Mouse (Mus musculus) limb, embryonic 10.5 days (tissue): Measurements from ENCODE around the gene 1700057G04Rik. TPM values are rescaled to one million over a fixed set of nuclear protein-coding genes. Genes with fewer than 3 reads are reported as not detected.

Source experiments
- DNase-seq: peaks from one replicate; pipeline ENCODE4 v3.0.0-alpha.2; 2017; ENCODE audit warnings: low spot score
- H3K27ac ChIP-seq: fragments of 300-500 bp; sonication (generic); 2 replicates; pipeline ENCODE4 v1.5.1; 2016; ENCODE audit warnings: mild to moderate bottlenecking
- H3K27me3 ChIP-seq: fragments of 300-500 bp; sonication (generic); 2 replicates; pipeline ENCODE4 v1.6.1; 2016; ENCODE audit warnings: low read depth, mild to moderate bottlenecking; ENCODE audit not compliant: poor library complexity, severe bottlenecking
- H3K36me3 ChIP-seq: fragments of 300-500 bp; sonication (generic); 2 replicates; pipeline ENCODE4 v1.6.1; 2016; ENCODE audit warnings: mild to moderate bottlenecking, moderate library complexity
- H3K4me1 ChIP-seq: fragments of 300-500 bp; sonication (generic); 2 replicates; pipeline ENCODE4 v1.6.1; 2016
- H3K4me3 ChIP-seq: fragments of 300-500 bp; sonication (generic); 2 replicates; pipeline ENCODE4 v1.5.1; 2016; ENCODE audit warnings: mild to moderate bottlenecking, moderate library complexity
- H3K9me3 ChIP-seq: fragments of 300-500 bp; sonication (generic); replicated peaks from 2 replicates; pipeline ENCODE4 v1.6.1; 2016; ENCODE audit warnings: mild to moderate bottlenecking
- WGBS: fragments of 180-500 bp; shearing (Covaris S2); methylation state at CpG from one replicate; pipeline ENCODE4 v1.1.7; 2016; 5-methylcytosine and 5-hydroxymethylcytosine counted together
- microRNA-seq: library from miRNA; unstranded; fragments of <30 nt; microRNA quantifications from one replicate; pipeline ENCODE4, GENCODE M21; 2017
- polyA plus RNA-seq: library from polyadenylated mRNA; unstranded; fragments of >200 nt; fragmentation: Nextera tagmentation; extraction: Ambion mirVana; gene quantifications from 2 replicates; pipeline ENCODE4 v1.2.1, GENCODE M21; 2016

Gene 1700057G04Rik
- polyA plus RNA-seq, 1 experiment from 2014 or later = not detected

- 42% methylated on average over 1 of the region's 1 CpGs for WGBS
- DNase-seq = no peak
Measured at GRCm38 (mm10) chr9:92377967-92378366, 68.8 kb downstream of the 1700057G04Rik start.

DNA sequence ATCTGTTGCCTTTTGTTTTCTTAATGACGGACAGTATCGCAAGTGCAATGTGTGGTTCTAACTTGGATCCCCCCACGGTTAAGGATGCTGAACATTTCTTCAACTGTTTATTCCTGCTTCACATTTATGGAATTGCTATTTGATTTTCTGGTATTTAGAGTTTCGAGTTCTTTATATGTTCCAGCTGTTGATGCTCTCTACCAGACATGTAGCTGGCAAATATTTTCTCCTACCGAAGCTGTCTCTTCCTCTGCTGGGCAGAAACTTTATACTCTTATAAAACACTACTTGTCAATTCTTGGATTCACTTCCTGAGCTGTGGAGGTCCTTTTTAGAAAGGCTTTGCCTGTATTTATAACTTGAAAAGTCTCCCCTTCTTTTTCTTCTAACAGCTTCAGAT lies 70.1 kb downstream of the 1700057G04Rik start:
- H3K36me3 ChIP-seq = no peaks in the 10 kb centered on the region
- H3K4me1 ChIP-seq = peaks cover 23% of the 10 kb centered on the region
- 79% methylated on average over 5 of the region's 5 CpGs for WGBS
- H3K27ac ChIP-seq = no peak overlapping the region
- H3K9me3 ChIP-seq = no peaks in the 10 kb centered on the region
- H3K4me3 ChIP-seq = no peak overlapping the region
- no peaks in the 10 kb centered on the region for H3K27me3 ChIP-seq
- DNase-seq = no peak

More at GRCm38 (mm10) chr9:92377967-92378366, 68.8 kb downstream of the 1700057G04Rik start:
- Histone ChIP-seq H3K4me1 (peaks cover 31% of the 10 kb centered on the region), H3K27me3 (no peaks in the 10 kb centered on the region), H3K36me3 (no peaks in the 10 kb centered on the region), H3K4me3 (no peak overlapping the region), H3K9me3 (no peaks in the 10 kb centered on the region), H3K27ac (no peak overlapping the region)

- WGBS = 87% methylated on average over 3 of the region's 3 CpGs
Measured at GRCm38 (mm10) chr9:92383415-92383814, 74.2 kb downstream of the 1700057G04Rik start.

GRCm38 (mm10) chr9:92384401-92384800 lies 75.2 kb downstream of the 1700057G04Rik start:
- H3K4me3 ChIP-seq = no peak overlapping the region
- no peak for DNase-seq
- no peaks in the 10 kb centered on the region for H3K27me3 ChIP-seq
- no peaks in the 10 kb centered on the region for H3K9me3 ChIP-seq
- H3K4me1 ChIP-seq = no peaks in the 10 kb centered on the region
- WGBS = 74% methylated on average over 3 of the region's 3 CpGs
- H3K36me3 ChIP-seq = no peaks in the 10 kb centered on the region
- no peak overlapping the region for H3K27ac ChIP-seq

More at GRCm38 (mm10) chr9:92383415-92383814, 74.2 kb downstream of the 1700057G04Rik start:
- DNase-seq = no peak
- Histone ChIP-seq H3K9me3 (no peaks in the 10 kb centered on the region), H3K4me3 (no peak overlapping the region), H3K36me3 (no peaks in the 10 kb centered on the region), H3K4me1 (0 out of 2 replicates have a peak, but pooled peaks cover 2% of the 10 kb centered on the region), H3K27me3 (no peaks in the 10 kb centered on the region), H3K27ac (no peak overlapping the region)

DNA sequence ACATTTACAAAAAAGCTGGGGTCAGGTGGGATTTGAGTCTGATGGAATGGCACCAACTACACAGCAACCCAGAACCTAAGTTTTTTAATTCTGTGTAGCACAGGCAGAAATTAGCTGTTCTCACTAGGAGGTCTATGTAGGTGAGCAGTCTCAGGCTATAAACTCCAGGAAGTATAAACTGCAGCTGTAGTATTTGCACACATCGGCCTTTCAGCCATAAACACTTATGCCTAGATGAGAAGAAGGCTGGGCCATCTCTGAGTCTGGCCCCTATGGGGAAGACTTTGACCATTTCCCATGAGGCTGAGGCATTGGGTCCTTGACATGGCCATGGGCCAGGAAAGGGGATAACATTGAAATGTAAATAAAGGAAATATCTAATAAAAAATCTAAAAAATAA lies 76.7 kb downstream of the 1700057G04Rik start:
- 76% methylated on average over 1 of the region's 1 CpGs for WGBS
- no peak for DNase-seq
- Histone ChIP-seq H3K27ac (no peak overlapping the region), H3K27me3 (no peaks in the 10 kb centered on the region), H3K4me1 (no peaks in the 10 kb centered on the region), H3K36me3 (no peaks in the 10 kb centered on the region), H3K9me3 (no peaks in the 10 kb centered on the region), H3K4me3 (no peak overlapping the region)

DNA sequence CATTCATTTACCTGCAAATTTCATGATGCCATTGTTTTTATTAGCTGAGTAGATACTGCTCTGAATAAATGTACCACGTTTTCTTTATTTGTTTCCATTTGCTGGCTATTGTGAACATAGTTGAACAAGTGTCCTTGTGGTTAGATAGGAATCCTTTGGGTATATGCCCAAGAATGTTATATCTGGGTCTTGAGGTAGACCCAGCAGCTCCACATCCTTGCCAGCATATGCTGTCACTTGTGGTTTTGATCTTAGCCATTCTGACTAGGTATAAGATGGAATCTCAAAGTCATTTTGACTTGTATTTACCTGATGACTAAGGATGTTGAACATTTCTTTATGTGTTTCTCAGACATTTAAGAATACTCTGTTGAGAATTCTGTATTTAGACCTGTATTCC lies 77.7 kb downstream of the 1700057G04Rik start:
- no peak for DNase-seq
- Histone ChIP-seq H3K27me3 (no peaks in the 10 kb centered on the region), H3K4me3 (no peak overlapping the region), H3K36me3 (no peaks in the 10 kb centered on the region), H3K9me3 (no peaks in the 10 kb centered on the region), H3K4me1 (no peaks in the 10 kb centered on the region), H3K27ac (no peak overlapping the region)
- 81% methylated on average over 1 of the region's 1 CpGs for WGBS

DNA sequence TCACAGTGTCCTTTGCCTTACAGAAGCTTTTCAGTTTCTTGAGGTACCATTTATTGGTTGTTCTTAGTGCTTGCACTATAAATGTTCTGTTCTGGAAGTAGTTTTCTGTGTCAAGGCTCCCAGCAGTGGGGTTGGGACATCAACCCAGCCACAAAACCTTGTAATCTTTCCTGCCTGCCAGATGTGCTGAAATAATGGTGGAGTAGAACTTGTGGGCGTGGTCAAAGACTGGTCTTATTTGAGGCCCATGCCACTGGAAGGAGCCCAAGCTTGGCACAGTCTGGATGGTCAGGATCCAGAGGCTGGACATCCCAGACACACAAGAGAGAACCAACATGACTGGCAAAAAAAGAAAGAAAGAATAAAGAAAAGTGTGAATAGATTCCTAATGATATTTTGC lies 78.2 kb downstream of the 1700057G04Rik start:
- Histone ChIP-seq H3K4me1 (no peaks in the 10 kb centered on the region), H3K4me3 (no peak overlapping the region), H3K27me3 (no peaks in the 10 kb centered on the region), H3K27ac (no peak overlapping the region), H3K9me3 (no peaks in the 10 kb centered on the region), H3K36me3 (no peaks in the 10 kb centered on the region)
- WGBS = 90% methylated on average over 1 of the region's 1 CpGs
- no peak for DNase-seq

GRCm38 (mm10) chr9:92402628-92403027 lies 93.5 kb downstream of the 1700057G04Rik start:
- no peak overlapping the region for H3K27ac ChIP-seq
- no peak overlapping the region for H3K4me3 ChIP-seq
- H3K27me3 ChIP-seq = no peaks in the 10 kb centered on the region
- 90% methylated on average over 5 of the region's 5 CpGs for WGBS
- DNase-seq = no peak
- H3K9me3 ChIP-seq = no peaks in the 10 kb centered on the region
- no peaks in the 10 kb centered on the region for H3K4me1 ChIP-seq
- H3K36me3 ChIP-seq = no peaks in the 10 kb centered on the region

Small RNA genes within 50 kb of the gene (microRNA-seq; reads per million reads assigned to microRNA genes)
- gene Mir6386 = not detected

Other genes starting within 250 kb of the 1700057G04Rik start
- not detected in 2 replicates for gene Plscr5, start 116.4 kb upstream of the 1700057G04Rik start, polyA plus RNA-seq
- 34.2 and 34.8 TPM in 2 replicates for gene Plscr1, start 59.6 kb upstream of the 1700057G04Rik start, polyA plus RNA-seq
- gene Plscr2, start 33.8 kb upstream of the 1700057G04Rik start, polyA plus RNA-seq = 0.35 TPM in 1 of 2 replicates, not detected in the other
- gene Plscr4, start 148.0 kb downstream of the 1700057G04Rik start, polyA plus RNA-seq = 0.28 and 0.31 TPM in 2 replicates
- 19.2 and 29.5 TPM in 2 replicates for gene Plod2, start 232.8 kb downstream of the 1700057G04Rik start, polyA plus RNA-seq